Mouse (Mus musculus) adrenal gland, postnatal 25 days (tissue): Measurements from ENCODE around the gene Zfp61. TPM values are rescaled to one million over a fixed set of nuclear protein-coding genes. Genes with fewer than 3 reads are reported as not detected.
"Not testable (repeated sequence)": the region's sequence is repeated elsewhere in the genome, so short reads cannot be mapped to it uniquely, and the experiment has no call there.

Experiments
- DNase-seq: peaks from one replicate; pipeline ENCODE4 v3.0.0; 2021; ENCODE audit warnings: mixed read lengths
- total RNA-seq: library from RNA; stranded (reverse); gene quantifications from 2 replicates; pipeline ENCODE4 v1.2.3, GENCODE M21; 2021

Gene Zfp61
- total RNA-seq, 1 experiment from 2014 or later = 11.5 TPM

GRCm38 (mm10) chr7:24297361-24298095, 3.5 kb downstream of the Zfp61 start:
- DNase-seq = no peak

DNA sequence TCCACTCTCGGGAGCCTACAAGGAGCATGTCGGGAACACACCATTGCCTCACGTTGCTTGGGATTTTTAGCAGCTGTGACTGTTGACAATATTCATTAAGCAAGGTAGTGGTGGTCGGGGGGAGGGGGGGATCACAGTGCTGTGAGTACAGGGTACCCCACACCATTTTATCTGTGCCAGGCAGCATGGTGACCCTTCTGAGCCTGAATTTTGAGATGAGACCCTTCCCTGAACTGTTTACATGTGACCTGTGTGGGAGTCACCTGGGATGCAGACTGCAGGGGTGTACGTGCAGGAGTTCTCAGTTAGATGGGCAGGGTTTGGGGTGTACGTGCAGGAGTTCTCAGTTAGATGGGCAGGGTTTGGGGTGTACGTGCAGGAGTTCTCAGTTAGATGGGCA, 4.6 kb downstream of the Zfp61 start:
- DNase-seq = no peak

DNA sequence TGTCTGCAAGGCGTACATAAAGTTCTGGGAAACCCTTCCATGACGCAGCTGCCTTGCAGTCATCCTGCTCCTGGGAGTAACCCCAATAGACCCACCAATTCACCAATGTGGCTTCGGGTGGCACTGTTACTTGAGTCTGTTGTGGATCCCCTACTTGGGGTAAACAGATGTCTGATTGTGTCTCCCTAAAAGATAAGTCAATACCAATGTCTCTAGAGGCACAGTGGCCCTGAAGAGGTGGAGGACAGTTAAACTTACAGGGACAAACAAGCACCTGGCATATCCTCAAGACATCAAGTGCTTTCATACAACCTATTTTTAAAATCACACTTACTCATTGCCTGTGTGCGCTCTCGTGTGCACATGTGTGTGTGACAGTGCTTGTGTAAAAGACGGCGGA, 5.7 kb downstream of the Zfp61 start:
- no peak for DNase-seq

DNA sequence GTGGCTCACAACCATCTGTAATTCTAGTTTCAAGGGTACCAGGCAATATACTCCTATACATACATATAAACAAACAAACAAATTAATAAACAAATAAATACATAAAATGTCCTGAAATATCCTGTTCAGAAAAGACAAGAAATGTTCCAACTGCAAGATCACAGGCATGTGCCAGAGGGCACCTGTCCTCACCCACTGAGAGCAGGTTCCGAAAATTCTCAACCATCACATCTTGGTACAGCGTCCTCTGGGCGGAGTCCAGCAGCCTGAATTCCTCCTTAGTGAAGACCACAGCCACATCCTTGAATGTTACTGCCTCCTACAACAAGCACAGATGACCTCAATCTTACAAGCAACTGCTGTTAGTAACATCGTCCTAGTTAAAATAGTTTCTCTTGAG, 6.3 kb downstream of the Zfp61 start:
- no peak for DNase-seq

- DNase-seq = no peak
Measured at GRCm38 (mm10) chr7:24293061-24293851, 7.8 kb downstream of the Zfp61 start.

DNA sequence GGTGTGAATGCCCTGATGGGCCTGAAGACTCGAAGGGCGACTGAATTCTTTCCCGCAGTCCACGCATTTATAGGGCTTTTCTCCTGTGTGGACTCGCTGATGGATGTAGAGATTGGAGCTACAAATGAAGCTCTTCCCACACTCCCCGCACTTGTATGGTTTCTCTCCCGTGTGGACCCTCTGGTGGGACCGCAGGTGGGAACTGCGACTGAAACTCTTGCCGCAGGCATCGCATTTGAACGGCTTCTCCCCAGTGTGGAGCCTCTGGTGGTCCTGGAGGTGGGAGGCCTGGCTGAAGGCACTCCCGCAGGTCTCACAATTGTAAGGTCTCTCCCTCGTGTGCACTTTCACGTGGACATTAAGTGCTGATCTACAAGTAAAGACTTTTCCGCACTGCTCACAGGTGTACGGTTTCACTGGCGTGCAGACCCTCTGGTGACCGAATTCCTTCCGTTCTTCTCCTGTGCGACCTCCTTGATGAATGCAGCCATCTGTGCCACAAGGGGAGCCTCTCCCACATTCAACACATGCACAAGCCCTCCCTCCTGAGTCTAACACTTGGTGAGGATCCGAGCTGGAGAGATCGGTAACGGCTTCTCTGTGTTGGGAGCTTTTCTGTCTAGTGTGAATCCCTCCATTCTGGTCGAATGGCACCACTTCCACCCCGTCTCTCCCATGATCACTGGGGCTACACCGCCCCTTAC, 9.5 kb downstream of the Zfp61 start:
- no peak for DNase-seq

- DNase-seq = no peak
Measured at GRCm38 (mm10) chr7:24290106-24290693, 10.8 kb downstream of the Zfp61 start.

- DNase-seq = no peak
Measured at GRCm38 (mm10) chr7:24288512-24288911, 12.5 kb downstream of the Zfp61 start.

GRCm38 (mm10) chr7:24287670-24288069, 13.4 kb downstream of the Zfp61 start:
- DNase-seq = no peak

DNA sequence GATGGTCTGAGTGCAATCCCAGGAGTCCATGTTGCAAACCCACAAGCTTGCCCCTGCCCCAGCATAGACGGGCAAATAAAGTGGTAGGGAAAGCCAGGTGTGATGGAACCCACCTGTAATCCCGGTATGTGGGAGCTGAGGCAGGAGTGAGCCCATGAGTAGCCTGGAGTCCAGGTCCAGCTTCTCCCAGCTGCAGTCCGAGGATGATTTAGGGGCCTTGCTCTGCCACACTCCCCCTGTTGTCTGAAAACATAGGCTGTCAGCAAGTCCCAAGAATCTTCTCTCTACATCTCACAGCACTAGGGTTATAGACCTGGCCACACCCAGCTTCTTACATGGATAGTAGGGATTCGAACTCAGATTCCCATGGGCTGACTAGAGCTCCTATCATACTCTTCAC, 14.1 kb downstream of the Zfp61 start:
- DNase-seq = no peak

DNA sequence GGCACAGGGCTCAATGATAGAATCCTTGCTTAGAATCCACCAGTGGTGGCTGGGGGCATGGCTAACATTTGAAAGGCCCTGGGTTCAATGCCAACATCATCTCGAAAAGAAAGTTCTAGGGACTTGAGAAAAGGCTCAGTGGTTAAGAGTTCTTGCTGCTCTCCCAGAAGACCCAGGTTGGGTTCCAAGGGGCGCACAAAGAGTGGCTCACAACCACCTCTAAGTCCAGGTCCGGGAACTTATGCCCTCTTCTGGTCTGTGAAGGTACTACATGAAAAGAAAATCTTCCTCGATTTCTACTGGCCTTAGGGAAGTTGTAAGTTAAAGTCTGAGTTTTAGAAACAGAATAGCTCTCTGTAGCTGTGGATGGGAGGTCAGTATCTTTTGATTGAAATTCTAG, 14.9 kb downstream of the Zfp61 start:
- no peak for DNase-seq

GRCm38 (mm10) chr7:24280858-24281145, 20.2 kb downstream of the Zfp61 start:
- no peak for DNase-seq

- no peak for DNase-seq
Measured at GRCm38 (mm10) chr7:24280031-24280857, 20.8 kb downstream of the Zfp61 start.

GRCm38 (mm10) chr7:24278771-24279170, 22.3 kb downstream of the Zfp61 start:
- DNase-seq = not testable (repeated sequence)

- DNase-seq = no peak
Measured at GRCm38 (mm10) chr7:24274456-24274855, 26.6 kb downstream of the Zfp61 start.

DNA sequence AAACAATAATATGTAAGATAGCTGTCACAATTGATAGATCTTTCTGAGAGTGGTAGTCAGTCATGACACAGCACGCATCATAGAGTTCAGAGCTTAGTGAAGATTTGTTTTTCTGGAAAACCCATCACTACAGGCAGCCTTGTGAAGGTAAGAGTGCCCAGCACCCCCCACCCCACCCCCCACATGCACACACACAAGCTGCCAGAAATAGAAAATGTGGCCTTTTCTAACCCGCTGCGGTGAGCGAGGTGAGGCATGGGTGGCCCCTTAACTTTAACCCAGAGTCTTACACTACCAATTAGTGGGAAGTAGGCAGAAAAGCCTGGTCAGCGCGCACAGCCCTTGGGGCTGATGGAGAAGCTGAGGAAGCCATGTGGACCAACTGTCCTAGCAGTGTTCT, 29.8 kb downstream of the Zfp61 start:
- no peak for DNase-seq

GRCm38 (mm10) chr7:24270288-24270672, 30.8 kb downstream of the Zfp61 start, which contains the start of gene Zfp93:
Gene Zfp93 (plus strand): TSS chr7:24270420.
- DNase-seq = peak; percentile 73

GRCm38 (mm10) chr7:24269667-24270287, 31.3 kb downstream of the Zfp61 start:
- DNase-seq = no peak

GRCm38 (mm10) chr7:24269256-24269655, 31.8 kb downstream of the Zfp61 start:
- DNase-seq = no peak

- no peak for DNase-seq
Measured at GRCm38 (mm10) chr7:24268176-24269155, 32.6 kb downstream of the Zfp61 start.
